ENCODE assay signal across 1 mouse cellular context in the genomic region with DNA sequence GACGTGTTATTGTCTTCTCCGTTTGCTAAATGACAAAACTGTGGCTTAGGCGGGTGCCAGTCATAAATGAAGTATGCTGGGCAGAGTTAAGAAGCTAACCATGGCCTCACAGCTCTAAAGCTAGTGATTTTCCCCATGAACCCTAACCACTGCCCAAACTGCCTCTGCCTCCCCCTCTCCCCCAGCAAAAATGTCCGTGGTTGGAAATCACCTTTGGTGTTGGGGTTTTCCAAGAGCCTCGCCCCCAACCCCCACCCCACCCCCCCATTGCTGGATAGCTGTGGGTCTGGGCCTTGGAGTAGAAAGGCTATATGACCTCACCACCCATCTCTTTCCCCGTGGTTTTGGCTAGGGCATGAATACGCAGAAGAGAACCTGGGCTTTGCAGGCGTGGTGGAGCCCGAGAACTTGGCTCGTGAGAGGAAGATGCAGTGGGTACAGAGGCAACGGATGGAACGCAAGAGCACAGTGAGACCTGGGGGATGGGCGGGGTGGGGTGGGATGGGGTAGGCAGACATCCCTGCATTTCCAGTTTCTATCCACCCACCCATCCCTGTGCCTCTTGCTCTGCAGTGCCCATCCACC.
TF ChIP-seq lines count a peak whose summit lies in the region.

No protein-coding gene starts in this region.

TF ChIP-seq in CH12.LX, 34 proteins besides CTCF, POLR2A, EP300 and RAD21 (continued from another document):
- no peak for TF ChIP-seq POLR2AphosphoS2 (IDR thresholded peaks at IDR 0.05; ENCODE audit: low read depth, low read length)
- no peak for TF ChIP-seq KAT2A (IDR thresholded peaks at IDR 0.05; ENCODE audit: insufficient replicate concordance, low read length)
- TF ChIP-seq SMC3 (IDR thresholded peaks at IDR 0.05; ENCODE audit: low read depth, low read length), result 0 out of 2 replicates have a peak, but pooled peaks have one; percentile 2
- TF ChIP-seq NELFE (IDR thresholded peaks at IDR 0.05; ENCODE audit: low read depth, low read length), result 0 out of 2 replicates have a peak, but pooled peaks have one; percentile 48
- peak; percentile 61; the same call in 1 of the 2 replicates for TF ChIP-seq UBTF (IDR thresholded peaks at IDR 0.05; ENCODE audit: low read depth, low read length)
- TF ChIP-seq ZC3H11A (IDR thresholded peaks at IDR 0.05; ENCODE audit: low read depth, low read length), result no peak
- TF ChIP-seq MEF2A (IDR thresholded peaks at IDR 0.05; ENCODE audit: borderline replicate concordance, low read depth, low read length), result peak; percentile 83
- no peak for TF ChIP-seq USF1 (IDR thresholded peaks at IDR 0.05; ENCODE audit: low read depth, low read length)
- TF ChIP-seq USF2 (conservative IDR thresholded peaks at IDR 0.05; ENCODE audit: low read depth, low read length), result no peak
- TF ChIP-seq HCFC1 (IDR thresholded peaks at IDR 0.05; ENCODE audit: low read depth, low read length), result peak; percentile 24; the same call in 1 of the 2 replicates
- TF ChIP-seq NRF1 (IDR thresholded peaks at IDR 0.05; ENCODE audit: low read depth, low read length), result no peak
- TF ChIP-seq MAZ (IDR thresholded peaks at IDR 0.05; ENCODE audit: low read depth, low read length), result peak; percentile 85
- TF ChIP-seq MYC (IDR thresholded peaks at IDR 0.05; ENCODE audit: low read depth, low read length), result peak; percentile 58; the same call in 1 of the 2 replicates
- peak; percentile 62; the same call in 1 of the 2 replicates for TF ChIP-seq MAX (IDR thresholded peaks at IDR 0.05; ENCODE audit: low read length)
- peak; percentile 76 for TF ChIP-seq ETS1 (conservative IDR thresholded peaks at IDR 0.05; ENCODE audit: low read depth, low read length)
- 0 out of 2 replicates have a peak, but pooled peaks have one; percentile 35 for TF ChIP-seq RCOR1 (conservative IDR thresholded peaks at IDR 0.05; ENCODE audit: low read depth, low read length)
- peak; percentile 84 for TF ChIP-seq SIN3A (IDR thresholded peaks at IDR 0.05; ENCODE audit: low read length)
- peak; percentile 92 for TF ChIP-seq CHD2 (IDR thresholded peaks at IDR 0.05; ENCODE audit: low read length)
- TF ChIP-seq BHLHE40 (IDR thresholded peaks at IDR 0.05; ENCODE audit: low read depth, low read length), result peak; percentile 91
- TF ChIP-seq MAFK (IDR thresholded peaks at IDR 0.05; ENCODE audit: insufficient replicate concordance, low read length), result no peak; the same call in 1 of the 2 replicates
- TF ChIP-seq IRF4 (IDR thresholded peaks at IDR 0.05; ENCODE audit: low read depth, low read length), result peak; percentile 82
- no peak for TF ChIP-seq E2F4 (IDR thresholded peaks at IDR 0.05; ENCODE audit: insufficient replicate concordance, low read depth, low read length)
- 0 out of 2 replicates have a peak, but pooled peaks have one; percentile 49 for TF ChIP-seq TBP (conservative IDR thresholded peaks at IDR 0.05; ENCODE audit: low read depth, low read length)
